Mouse (Mus musculus) megakaryocyte, adult 5-6 weeks (primary cell): ENCODE measurements at regions not wholly inside any gene's neighbourhood (a gene's known extent, or its start where the extent isn't known, plus 50 kb on each side); places are given as distances from the start of the nearest gene placed in this dataset.

ENCODE experiments used
- ATAC-seq: 2 replicates; pipeline ENCODE4 v1.8.0; 2016; ENCODE audit warnings: mild to moderate bottlenecking, inconsistent platforms; ENCODE audit not compliant: poor library complexity, severe bottlenecking

- peak; percentile 97 for ATAC-seq
These were observed 62.8 kb upstream of the Las1l start for GRCm38 (mm10) chrX:96019556-96019955.

- no peak for ATAC-seq
These were observed 63.6 kb upstream of the Las1l start for GRCm38 (mm10) chrX:96020407-96020806.

GRCm38 (mm10) chrX:96025374-96025773 lies 68.6 kb upstream of the Las1l start:
- ATAC-seq: no peak

GRCm38 (mm10) chrX:96025876-96026275 lies 69.1 kb upstream of the Las1l start:
- ATAC-seq: peak; percentile 91

GRCm38 (mm10) chrX:96031591-96031990 lies 64.3 kb upstream of the Msn start:
- ATAC-seq: no peak

- ATAC-seq: no peak
These were observed 60.5 kb upstream of the Msn start for GRCm38 (mm10) chrX:96035307-96035706.

GRCm38 (mm10) chrX:96042193-96042592 lies 53.6 kb upstream of the Msn start:
- ATAC-seq: no peak
